Mouse (Mus musculus): ENCODE measurements around the gene Trim45. TPM values are rescaled to one million over a fixed set of nuclear protein-coding genes. Genes with fewer than 3 reads are reported as not detected.

Gene Trim45
- polyA plus RNA-seq, 1 experiment from 2014 or later: 0.74 TPM

DNA sequence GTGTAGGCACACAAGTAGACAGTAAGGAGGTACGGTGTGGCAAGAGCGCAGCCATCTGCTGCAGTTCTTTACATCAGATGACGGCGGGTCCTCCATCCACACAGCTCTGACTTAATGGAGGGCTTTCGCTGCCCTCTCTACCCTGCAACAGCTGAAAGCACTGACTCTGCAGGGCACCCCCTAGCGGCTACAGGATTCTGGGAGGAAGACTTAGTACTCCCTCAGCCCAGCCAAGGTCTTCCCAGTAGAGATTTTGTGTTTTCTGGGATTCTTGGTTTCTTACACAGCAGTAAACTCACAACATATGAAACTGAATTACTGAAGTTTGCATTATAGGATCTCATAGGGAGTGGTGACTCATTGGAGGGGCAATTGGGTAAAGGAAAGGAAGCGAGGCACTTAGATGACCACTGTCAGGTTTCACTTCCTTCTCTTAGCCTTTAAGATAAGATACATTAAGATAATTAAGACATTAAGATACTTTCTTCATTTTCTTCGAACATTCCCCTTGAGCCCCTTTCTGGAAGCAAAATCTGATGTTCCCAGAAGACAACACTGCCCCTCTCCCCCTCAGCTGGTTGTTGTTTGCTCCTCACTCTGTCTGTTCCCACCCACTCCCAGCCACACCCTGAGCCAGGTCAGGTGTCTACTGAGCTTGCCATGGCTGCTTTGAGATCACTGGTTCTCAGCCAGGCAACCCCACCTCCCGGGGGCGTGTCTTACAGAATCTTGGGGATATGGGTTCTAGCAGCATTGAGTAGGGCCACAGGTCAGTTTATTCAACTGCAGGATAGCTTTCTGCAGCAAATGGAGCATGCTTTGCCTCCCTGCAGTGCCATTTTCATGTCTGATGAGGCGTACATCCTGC is 10.3 kb downstream of the Trim45 start:
- no peak overlapping the region for H3K4me2 ChIP-seq
- H3K36me3 ChIP-seq (replicated peaks): 0 out of 2 replicates have a peak, but pooled peaks cover 4% of the 10 kb centered on the region
- peak; percentile 40; the same call in 1 of the 2 replicates for ATAC-seq (ENCODE audit: insufficient read depth)
- peaks cover 4% of the 10 kb centered on the region; the same call in 1 of the 2 replicates for H3K4me1 ChIP-seq (replicated peaks)
- H3K9ac ChIP-seq: no peak overlapping the region
- no peak overlapping the region for H3K27ac ChIP-seq (replicated peaks)
- no peak overlapping the region for H3K4me3 ChIP-seq (replicated peaks)
- no peaks in the 10 kb centered on the region for H3K27me3 ChIP-seq
- 61% methylated on average over 11 of the region's 11 CpGs for whole genome bisulfite sequencing (ENCODE audit: insufficient replicate concordance)
- H3K9me3 ChIP-seq (replicated peaks): no peaks in the 10 kb centered on the region

DNA sequence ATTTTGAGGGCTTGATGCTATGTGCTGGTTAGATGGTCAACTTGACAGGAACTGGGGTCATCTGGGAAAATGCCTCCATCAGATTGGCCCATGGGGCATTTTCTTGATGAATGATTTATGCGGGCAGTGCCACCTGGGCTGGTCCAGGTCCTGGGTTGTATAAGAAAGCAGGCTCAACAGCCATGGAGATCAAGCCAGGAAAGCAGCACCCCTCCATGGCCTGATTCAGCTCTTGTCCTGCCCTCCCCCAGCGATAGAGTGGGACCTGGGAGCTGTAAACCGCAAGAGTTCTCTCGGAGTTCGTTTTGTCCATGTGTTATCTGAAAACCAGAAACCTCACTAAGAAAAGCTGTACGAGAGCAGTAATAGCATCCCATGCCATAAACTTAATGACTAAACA is 13.5 kb downstream of the Trim45 start:
- Histone ChIP-seq H3K4me3 (replicated peaks) (no peak overlapping the region), H3K27ac (replicated peaks) (no peak overlapping the region), H3K9me3 (replicated peaks) (no peaks in the 10 kb centered on the region), H3K27me3 (no peaks in the 10 kb centered on the region), H3K9ac (no peak overlapping the region), H3K4me1 (replicated peaks) (peaks cover 4% of the 10 kb centered on the region; the same call in 1 of the 2 replicates), H3K36me3 (replicated peaks) (peaks cover 27% of the 10 kb centered on the region), H3K4me2 (no peak overlapping the region)
- ATAC-seq (ENCODE audit: insufficient read depth): no peak
- 81% methylated on average over 6 of the region's 6 CpGs for WGBS (ENCODE audit: insufficient replicate concordance)

DNA sequence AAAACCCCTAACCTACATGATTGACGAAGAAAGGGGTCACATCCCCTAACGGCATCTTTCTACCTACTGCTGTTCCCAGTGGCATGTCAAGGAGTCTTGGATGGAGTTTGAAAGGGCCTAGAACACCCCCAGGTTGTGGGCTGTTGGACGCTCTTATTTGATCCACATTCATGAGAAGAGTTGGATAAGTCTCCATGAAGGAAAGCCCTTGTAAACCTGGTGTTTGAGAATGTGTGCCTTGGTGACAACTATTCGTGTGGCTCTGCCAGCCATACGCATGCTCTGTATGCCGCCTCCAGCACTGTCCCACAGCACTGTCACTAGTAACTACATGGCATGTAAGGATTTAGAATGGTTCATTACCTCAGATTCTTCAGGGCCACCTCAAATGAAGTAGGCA is 14.2 kb downstream of the Trim45 start:
- Histone ChIP-seq H3K27ac (replicated peaks) (no peak overlapping the region), H3K4me2 (no peak overlapping the region), H3K9ac (no peak overlapping the region), H3K4me3 (replicated peaks) (no peak overlapping the region), H3K9me3 (replicated peaks) (no peaks in the 10 kb centered on the region), H3K36me3 (replicated peaks) (peaks cover 34% of the 10 kb centered on the region), H3K27me3 (no peaks in the 10 kb centered on the region), H3K4me1 (replicated peaks) (peaks cover 4% of the 10 kb centered on the region; the same call in 1 of the 2 replicates)
- no peak for ATAC-seq (ENCODE audit: insufficient read depth)
- 82% methylated on average over 6 of the region's 6 CpGs for WGBS (ENCODE audit: insufficient replicate concordance)

DNA sequence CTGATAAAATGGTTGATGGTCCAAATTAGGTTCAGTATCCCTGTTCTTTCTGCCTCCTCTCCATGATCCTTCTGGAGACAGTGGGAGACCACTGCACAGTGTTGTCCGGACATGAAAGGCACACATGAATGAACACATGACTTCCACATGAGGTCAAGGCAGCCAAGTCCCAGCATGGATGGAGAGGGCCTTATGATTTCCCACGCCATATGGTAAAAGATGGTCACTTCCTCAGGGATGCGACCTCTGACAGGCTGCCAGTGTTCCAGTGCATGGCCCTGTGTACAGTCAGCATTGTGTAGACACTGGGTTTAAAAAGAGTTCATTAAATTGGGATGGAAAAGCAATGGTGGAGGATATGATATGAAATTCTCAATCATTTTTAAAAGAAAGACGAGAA is 16.2 kb downstream of the Trim45 start:
- ATAC-seq (ENCODE audit: insufficient read depth): no peak
- Histone ChIP-seq H3K27ac (replicated peaks) (no peak overlapping the region), H3K4me2 (no peak overlapping the region), H3K4me3 (replicated peaks) (no peak overlapping the region), H3K4me1 (replicated peaks) (no peaks in the 10 kb centered on the region), H3K9ac (no peak overlapping the region), H3K36me3 (replicated peaks) (peaks cover 48% of the 10 kb centered on the region), H3K9me3 (replicated peaks) (no peaks in the 10 kb centered on the region), H3K27me3 (no peaks in the 10 kb centered on the region)
- 80% methylated on average over 4 of the region's 4 CpGs for WGBS (ENCODE audit: insufficient replicate concordance)

DNA sequence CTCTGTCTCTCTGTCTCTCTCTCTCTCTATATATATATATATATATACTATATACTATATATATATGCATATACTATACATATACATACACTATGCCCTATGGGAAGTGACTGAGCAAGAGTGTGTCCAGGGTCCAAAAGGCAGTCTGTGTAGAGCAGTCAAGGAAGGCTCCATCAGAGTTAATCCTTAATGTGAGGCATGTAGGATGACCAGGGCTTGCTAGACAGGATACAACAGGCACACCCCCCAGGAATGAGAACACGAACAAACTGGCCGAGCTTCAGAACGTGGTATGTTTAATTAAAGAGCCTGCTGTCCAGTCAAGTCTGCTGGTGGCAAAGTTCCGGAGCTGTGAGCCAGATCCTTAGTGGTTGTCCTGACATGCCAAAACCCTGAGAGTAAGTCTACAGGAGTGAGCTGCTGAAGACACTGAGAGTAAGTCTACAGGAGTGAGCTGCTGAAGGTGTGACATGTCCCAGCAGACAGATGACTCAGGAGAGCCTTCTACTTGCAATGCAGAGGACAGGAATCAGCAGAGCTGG is 18.6 kb downstream of the Trim45 start:
- Histone ChIP-seq H3K27ac (replicated peaks) (no peak overlapping the region), H3K4me2 (no peak overlapping the region), H3K27me3 (no peaks in the 10 kb centered on the region), H3K4me1 (replicated peaks) (no peaks in the 10 kb centered on the region), H3K9ac (no peak overlapping the region), H3K36me3 (replicated peaks) (peaks cover 72% of the 10 kb centered on the region), H3K4me3 (replicated peaks) (no peak overlapping the region), H3K9me3 (replicated peaks) (no peaks in the 10 kb centered on the region)
- 78% methylated on average over 4 of the region's 4 CpGs for WGBS (ENCODE audit: insufficient replicate concordance)
- ATAC-seq (ENCODE audit: insufficient read depth): no peak

DNA sequence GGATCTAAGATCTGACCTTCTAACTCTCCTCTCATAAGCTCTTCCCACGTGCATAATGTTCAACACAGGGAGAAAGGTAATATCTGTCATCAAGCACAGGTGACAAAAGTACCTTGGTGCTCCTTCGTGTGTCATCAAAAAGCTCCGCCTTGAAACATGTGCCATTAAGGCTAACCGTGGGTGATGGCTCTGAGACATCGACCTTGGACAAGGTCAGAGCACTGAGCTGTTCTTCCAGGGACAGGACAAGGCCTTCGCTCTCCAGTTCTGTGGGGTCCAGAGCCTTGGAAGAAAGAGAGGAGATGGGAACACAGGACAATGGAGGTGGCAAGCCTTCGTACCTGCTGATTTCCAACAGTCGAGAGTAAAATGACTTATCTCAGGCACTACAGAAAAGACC is 25.3 kb downstream of the Trim45 start:
- Histone ChIP-seq H3K27ac (replicated peaks) (no peak overlapping the region), H3K4me1 (replicated peaks) (no peaks in the 10 kb centered on the region), H3K4me2 (no peak overlapping the region), H3K36me3 (replicated peaks) (peaks cover 95% of the 10 kb centered on the region), H3K27me3 (no peaks in the 10 kb centered on the region), H3K4me3 (replicated peaks) (no peak overlapping the region), H3K9ac (no peak overlapping the region), H3K9me3 (replicated peaks) (no peaks in the 10 kb centered on the region)
- WGBS (ENCODE audit: insufficient replicate concordance): 80% methylated on average over 8 of the region's 8 CpGs
- ATAC-seq (ENCODE audit: insufficient read depth): no peak

DNA sequence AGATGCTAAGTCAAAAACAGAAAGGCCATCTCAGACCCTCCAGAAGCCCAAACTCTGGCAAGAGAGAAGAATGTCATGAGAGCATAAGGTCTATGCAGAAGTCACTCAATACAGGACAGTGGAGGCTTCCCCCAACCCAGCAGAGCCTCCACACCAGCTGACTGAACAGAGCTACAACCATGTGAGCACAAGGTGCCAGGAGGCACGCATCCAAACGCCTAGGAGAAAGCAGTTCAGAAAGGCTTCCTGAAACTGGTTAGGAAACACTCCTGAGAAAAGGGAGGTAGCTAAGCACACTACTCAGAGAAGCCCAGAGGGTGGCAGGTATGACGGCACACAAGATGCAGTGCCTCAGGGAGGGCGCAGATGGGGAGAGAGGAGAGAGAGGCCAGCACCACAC is 29.5 kb downstream of the Trim45 start:
- WGBS (ENCODE audit: insufficient replicate concordance): 83% methylated on average over 4 of the region's 4 CpGs
- H3K9ac ChIP-seq: no peak overlapping the region
- no peak; the same call in 1 of the 2 replicates for ATAC-seq (ENCODE audit: insufficient read depth)
- no peaks in the 10 kb centered on the region for H3K27me3 ChIP-seq
- H3K4me2 ChIP-seq: no peak overlapping the region
- peaks cover 96% of the 10 kb centered on the region for H3K36me3 ChIP-seq (replicated peaks)
- H3K9me3 ChIP-seq (replicated peaks): no peaks in the 10 kb centered on the region
- H3K4me1 ChIP-seq (replicated peaks): no peaks in the 10 kb centered on the region
- no peak overlapping the region for H3K27ac ChIP-seq (replicated peaks)
- H3K4me3 ChIP-seq (replicated peaks): no peak overlapping the region

DNA sequence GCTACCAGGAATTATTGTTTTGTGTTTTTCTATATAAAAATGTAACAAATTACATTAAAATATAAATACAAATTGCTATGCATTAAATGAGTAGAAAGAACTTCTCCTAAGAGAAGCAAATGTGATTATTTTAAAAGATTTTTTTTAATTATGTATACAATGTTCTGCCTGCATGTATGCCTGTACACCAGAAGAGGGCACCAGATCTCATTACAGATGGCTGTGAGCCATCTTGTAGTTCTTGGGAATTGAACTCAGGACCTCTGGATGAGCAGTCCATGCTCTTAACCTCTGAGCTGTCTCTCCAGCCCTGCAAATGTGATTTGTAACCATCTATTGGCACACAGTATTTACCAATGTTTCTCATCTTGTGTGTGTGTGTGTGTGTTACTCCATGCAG is 32.6 kb downstream of the Trim45 start:
- H3K27me3 ChIP-seq: no peaks in the 10 kb centered on the region
- peaks cover 99% of the 10 kb centered on the region for H3K36me3 ChIP-seq (replicated peaks)
- no peak overlapping the region for H3K9ac ChIP-seq
- no peak overlapping the region for H3K4me3 ChIP-seq (replicated peaks)
- no peak overlapping the region for H3K27ac ChIP-seq (replicated peaks)
- H3K4me1 ChIP-seq (replicated peaks): no peaks in the 10 kb centered on the region
- ATAC-seq (ENCODE audit: insufficient read depth): no peak
- no peak overlapping the region for H3K4me2 ChIP-seq
- H3K9me3 ChIP-seq (replicated peaks): no peaks in the 10 kb centered on the region

DNA sequence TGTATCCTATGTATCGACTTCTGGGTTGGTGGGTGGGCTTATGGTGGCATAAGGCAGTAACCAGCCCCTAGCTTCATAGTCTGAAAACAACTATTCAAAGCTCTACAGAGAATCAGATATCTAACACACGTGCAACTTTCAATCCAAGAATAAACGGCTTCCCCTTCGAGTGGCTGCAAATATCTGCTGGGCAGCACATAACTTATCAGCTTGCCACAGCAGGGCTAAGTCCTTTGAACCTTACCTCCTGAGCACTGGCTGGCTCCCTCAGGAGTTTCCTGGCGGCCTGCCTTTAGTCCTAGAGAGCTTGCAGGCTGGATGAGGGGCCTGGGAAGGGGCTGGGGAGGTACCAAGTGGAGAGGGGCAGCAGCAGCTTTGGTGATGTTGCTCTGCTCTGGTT is 39.0 kb downstream of the Trim45 start:
- peaks cover 96% of the 10 kb centered on the region for H3K36me3 ChIP-seq (replicated peaks)
- no peak overlapping the region for H3K4me3 ChIP-seq (replicated peaks)
- H3K9me3 ChIP-seq (replicated peaks): no peaks in the 10 kb centered on the region
- peaks cover 8% of the 10 kb centered on the region; the same call in 1 of the 2 replicates for H3K4me1 ChIP-seq (replicated peaks)
- H3K27ac ChIP-seq (replicated peaks): no peak overlapping the region
- H3K4me2 ChIP-seq: no peak overlapping the region
- WGBS (ENCODE audit: insufficient replicate concordance): 27% methylated on average over 5 of the region's 5 CpGs
- no peak overlapping the region for H3K9ac ChIP-seq
- H3K27me3 ChIP-seq: no peaks in the 10 kb centered on the region
- no peak for ATAC-seq (ENCODE audit: insufficient read depth)

DNA sequence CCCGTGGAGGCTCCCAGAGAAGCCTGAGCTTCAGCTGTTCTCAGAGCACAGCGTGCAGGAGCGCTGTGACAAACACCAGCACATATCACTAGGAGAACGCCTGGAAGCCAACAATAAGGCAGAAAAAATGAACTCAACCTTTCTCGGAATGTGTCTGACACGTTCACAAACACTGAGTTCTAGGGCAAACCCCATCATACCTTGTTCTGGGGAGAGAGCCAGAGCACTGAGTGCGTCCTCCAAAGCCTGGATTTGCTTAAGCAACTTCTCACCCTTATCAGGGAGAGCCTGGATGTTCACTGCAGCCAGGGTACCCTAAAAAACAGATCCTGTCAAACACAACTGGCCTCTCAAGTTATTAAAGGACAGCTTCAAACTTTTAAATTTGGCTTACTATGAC is 39.5 kb downstream of the Trim45 start:
- WGBS (ENCODE audit: insufficient replicate concordance): 76% methylated on average over 7 of the region's 7 CpGs
- Histone ChIP-seq H3K4me1 (replicated peaks) (peaks cover 8% of the 10 kb centered on the region; the same call in 1 of the 2 replicates), H3K27ac (replicated peaks) (no peak overlapping the region), H3K4me2 (no peak overlapping the region), H3K36me3 (replicated peaks) (peaks cover 96% of the 10 kb centered on the region), H3K9ac (no peak overlapping the region), H3K4me3 (replicated peaks) (no peak overlapping the region), H3K27me3 (no peaks in the 10 kb centered on the region), H3K9me3 (replicated peaks) (no peaks in the 10 kb centered on the region)
- ATAC-seq (ENCODE audit: insufficient read depth): no peak

DNA sequence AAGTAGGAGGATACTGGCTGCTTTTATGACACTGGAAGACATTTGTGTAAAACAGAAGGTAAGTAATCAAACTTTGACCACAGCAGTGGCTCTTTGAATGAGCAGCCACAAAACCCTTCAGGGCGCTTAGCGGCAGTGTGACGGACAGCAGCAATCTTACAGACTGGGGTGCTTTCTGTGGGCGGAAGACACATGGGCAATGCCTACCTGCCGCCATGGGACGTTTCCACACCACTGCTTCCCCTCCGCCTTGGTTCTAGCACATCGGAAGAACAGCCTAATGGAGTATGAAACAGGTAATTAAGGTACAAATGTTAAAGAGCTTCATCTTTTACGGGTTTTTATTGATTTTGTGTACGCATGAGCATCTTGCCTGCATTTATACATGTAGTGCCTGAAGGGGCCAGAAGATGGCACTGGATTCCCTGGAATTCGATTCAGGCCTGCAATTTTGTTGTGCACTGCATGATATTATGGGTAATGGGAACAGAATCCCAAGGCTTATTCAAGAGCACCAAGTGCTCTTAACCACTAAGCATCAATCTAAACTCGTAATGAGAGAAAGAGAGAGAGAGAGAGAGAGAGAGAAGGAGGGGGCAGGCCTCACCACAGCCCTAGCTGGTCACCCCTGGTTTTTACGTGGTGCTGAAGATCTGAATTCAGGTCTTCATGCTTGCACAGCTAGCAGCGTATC is 42.0 kb downstream of the Trim45 start:
- 79% methylated on average over 14 of the region's 14 CpGs for WGBS (ENCODE audit: insufficient replicate concordance)
- Histone ChIP-seq H3K27ac (replicated peaks) (no peak overlapping the region), H3K36me3 (replicated peaks) (peaks cover 74% of the 10 kb centered on the region), H3K4me2 (no peak overlapping the region), H3K4me1 (replicated peaks) (peaks cover 15% of the 10 kb centered on the region), H3K9ac (no peak overlapping the region), H3K9me3 (replicated peaks) (no peaks in the 10 kb centered on the region), H3K4me3 (replicated peaks) (no peak overlapping the region), H3K27me3 (no peaks in the 10 kb centered on the region)
- ATAC-seq (ENCODE audit: insufficient read depth): no peak
